Mouse (Mus musculus): Measurements from ENCODE around the gene Fstl1. TPM values are rescaled to one million over a fixed set of nuclear protein-coding genes. Genes with fewer than 3 reads are reported as not detected.

Fstl1 gene
- total and polyA plus RNA-seq, 3 experiments = 0.34 to 0.87 (median 0.59) TPM

GRCm38 (mm10) chr16:37731431-37731830 is 45.2 kb upstream of the Fstl1 start:
- H3K36me3 ChIP-seq (replicated peaks in 1 of 2; ENCODE audit: control insufficient read depth in 1 of 2, insufficient read depth in 1 of 2, low read length in 1 of 2) = no peaks in the 10 kb centered on the region
- in situ Hi-C loops (cut with MboI; ENCODE audit: low pct_ligation_motif_present, low pct_unique_long_range_greater_than_20kb, low sequenced_read_pairs) (no loop called here), dilution Hi-C loops (cut with MboI; ENCODE audit: extremely low pct_ligation_motif_present, extremely low pct_unique_long_range_greater_than_20kb, low sequenced_read_pairs) (no loop called here)
- DNase-seq (ENCODE audit: extremely low read depth) = no peak
- H3K9me3 ChIP-seq (replicated peaks; ENCODE audit: low read length) = no peaks in the 10 kb centered on the region
- H3K4me3 ChIP-seq (replicated peaks in 1 of 3; ENCODE audit: low read depth in 2 of 3, low read length in 2 of 3, poor library complexity in 1 of 3) = no peak overlapping the region
- no peak overlapping the region for H3K27ac ChIP-seq (ENCODE audit: insufficient read depth, low read depth)
- H3K79me2 ChIP-seq (replicated peaks; ENCODE audit: control insufficient read depth, extremely low read depth, insufficient read depth, poor library complexity, severe bottlenecking) = no peaks in the 10 kb centered on the region
- TF ChIP-seq MAX (IDR thresholded peaks at IDR 0.05; ENCODE audit: low read length) (no peak), SIN3A (IDR thresholded peaks at IDR 0.05; ENCODE audit: low read length) (no peak), ZC3H11A (IDR thresholded peaks at IDR 0.05; ENCODE audit: low read depth, low read length) (no peak), IRF4 (IDR thresholded peaks at IDR 0.05; ENCODE audit: low read depth, low read length) (no peak), RAD21 (IDR thresholded peaks at IDR 0.05; ENCODE audit: low read depth, low read length) (no peak), CHD1 (IDR thresholded peaks at IDR 0.05; ENCODE audit: low read depth, low read length) (no peak), EP300 (IDR thresholded peaks at IDR 0.05; ENCODE audit: low read length) (no peak)
- peaks cover 0 to 19% of the 10 kb centered on the region in 2 experiments; a peak in 2 of 4 replicates for H3K4me1 ChIP-seq (ENCODE audit: control insufficient read depth in 1 of 2, insufficient read depth in 2 of 2)
- no peak overlapping the region for H3K9ac ChIP-seq (ENCODE audit: insufficient read depth, low read depth)
- no peaks in the 10 kb centered on the region for H3K27me3 ChIP-seq (replicated peaks)
- H3K4me2 ChIP-seq (ENCODE audit: insufficient read depth, low read depth, poor library complexity, severe bottlenecking) = peak overlapping the region; percentile 32; the same call in 1 of the 2 replicates

GRCm38 (mm10) chr16:37732023-37732761 is 44.5 kb upstream of the Fstl1 start:
- H3K27ac ChIP-seq (ENCODE audit: insufficient read depth, low read depth) = no peak overlapping the region
- H3K4me2 ChIP-seq (ENCODE audit: insufficient read depth, low read depth, poor library complexity, severe bottlenecking) = peak overlapping the region; percentile 32; the same call in 1 of the 2 replicates
- no peak for DNase-seq (ENCODE audit: extremely low read depth)
- no peaks in the 10 kb centered on the region for H3K79me2 ChIP-seq (replicated peaks; ENCODE audit: control insufficient read depth, extremely low read depth, insufficient read depth, poor library complexity, severe bottlenecking)
- no peak for TF ChIP-seq PAX5 (IDR thresholded peaks at IDR 0.05; ENCODE audit: low read length)
- TF ChIP-seq EP300 (IDR thresholded peaks at IDR 0.05; ENCODE audit: low read length) = no peak
- TF ChIP-seq BHLHE40 (IDR thresholded peaks at IDR 0.05; ENCODE audit: low read depth, low read length) = no peak
- TF ChIP-seq MEF2A (IDR thresholded peaks at IDR 0.05; ENCODE audit: borderline replicate concordance, low read depth, low read length) = no peak
- no peak for TF ChIP-seq RCOR1 (conservative IDR thresholded peaks at IDR 0.05; ENCODE audit: low read depth, low read length)
- TF ChIP-seq SMC3 (IDR thresholded peaks at IDR 0.05; ENCODE audit: low read depth, low read length) = no peak
- TF ChIP-seq JUN (IDR thresholded peaks at IDR 0.05; ENCODE audit: insufficient read depth, low read depth, low read length) = no peak
- no peak for TF ChIP-seq CHD1 (IDR thresholded peaks at IDR 0.05; ENCODE audit: low read depth, low read length)
- TF ChIP-seq ETS1 (conservative IDR thresholded peaks at IDR 0.05; ENCODE audit: low read depth, low read length) = no peak
- TF ChIP-seq ZMIZ1 (IDR thresholded peaks at IDR 0.05; ENCODE audit: low read depth, low read length) = no peak
- TF ChIP-seq UBTF (IDR thresholded peaks at IDR 0.05; ENCODE audit: low read depth, low read length) = no peak
- TF ChIP-seq MYC (IDR thresholded peaks at IDR 0.05; ENCODE audit: low read depth, low read length) = no peak
- TF ChIP-seq JUND (conservative IDR thresholded peaks at IDR 0.05; ENCODE audit: low read depth, low read length) = no peak
- no peak for TF ChIP-seq KAT2A (IDR thresholded peaks at IDR 0.05; ENCODE audit: insufficient replicate concordance, low read length)
- TF ChIP-seq TCF12 (IDR thresholded peaks at IDR 0.05; ENCODE audit: low read depth, low read length) = no peak
- no peak for TF ChIP-seq MAFK (IDR thresholded peaks at IDR 0.05; ENCODE audit: insufficient replicate concordance, low read length)
- no peaks in the 10 kb centered on the region for H3K27me3 ChIP-seq (replicated peaks)
- in situ Hi-C loops (cut with MboI; ENCODE audit: low pct_ligation_motif_present, low pct_unique_long_range_greater_than_20kb, low sequenced_read_pairs) = no loop called here
- no peaks in the 10 kb centered on the region for H3K36me3 ChIP-seq (replicated peaks in 1 of 2; ENCODE audit: control insufficient read depth in 1 of 2, insufficient read depth in 1 of 2, low read length in 1 of 2)
- peaks cover 0 to 19% of the 10 kb centered on the region in 2 experiments; a peak in 2 of 4 replicates for H3K4me1 ChIP-seq (ENCODE audit: control insufficient read depth in 1 of 2, insufficient read depth in 2 of 2)
- dilution Hi-C loops (cut with MboI; ENCODE audit: extremely low pct_ligation_motif_present, extremely low pct_unique_long_range_greater_than_20kb, low sequenced_read_pairs) = no loop called here
- H3K9ac ChIP-seq (ENCODE audit: insufficient read depth, low read depth) = no peak overlapping the region
- H3K9me3 ChIP-seq (replicated peaks; ENCODE audit: low read length) = no peaks in the 10 kb centered on the region
- no peak overlapping the region for H3K4me3 ChIP-seq (replicated peaks in 1 of 3; ENCODE audit: low read depth in 2 of 3, low read length in 2 of 3, poor library complexity in 1 of 3)
